Mouse (Mus musculus) CH12.LX (cell line): ENCODE results near the gene Atrnl1. TPM values are rescaled to one million over a fixed set of nuclear protein-coding genes. Genes with fewer than 3 reads are reported as not detected.

Experiments used
- DNase-seq: peaks from one replicate; pipeline ENCODE4 v3.0.0-alpha.2; 2013; ENCODE audit errors: extremely low read depth
- H3K27ac ChIP-seq: 2 replicates; pipeline ENCODE4 v1.5.1; 2012; ENCODE audit warnings: low read depth, mild to moderate bottlenecking, control low read depth, moderate library complexity; ENCODE audit not compliant: insufficient read depth
- H3K27me3 ChIP-seq: replicated peaks from 2 replicates; pipeline ENCODE3; 2012; ENCODE audit warnings: inconsistent platforms
- H3K36me3 ChIP-seq, 2 experiments: replicated peaks in 1 of 2; 2 replicates each; pipeline versions ENCODE3 to v1.6.1; 2012; ENCODE audit warnings: inconsistent platforms in 1 of 2, low read length in 1 of 2, mild to moderate bottlenecking in 1 of 2, mixed read lengths in 1 of 2, moderate library complexity in 1 of 2; ENCODE audit not compliant: control insufficient read depth in 1 of 2, insufficient read depth in 1 of 2
- H3K4me1 ChIP-seq, 2 experiments: 2 replicates each; pipeline ENCODE4 v1.6.1; 2012; ENCODE audit warnings: inconsistent platforms in 1 of 2, moderate library complexity in 1 of 2; ENCODE audit not compliant: insufficient read depth in 2 of 2, control insufficient read depth in 1 of 2
- H3K4me2 ChIP-seq: 2 replicates; pipeline ENCODE4 v1.6.1; 2012; ENCODE audit warnings: low read depth, mild to moderate bottlenecking, control low read depth; ENCODE audit not compliant: poor library complexity, insufficient read depth, severe bottlenecking
- H3K4me3 ChIP-seq, 3 experiments: fragments of 150-350 bp in 1 of 3; sonication (generic) in 1 of 3; replicated peaks in 1 of 3; 2 replicates each; pipeline versions ENCODE3 to v1.5.1; 2011 to 2012; ENCODE audit warnings: low read depth in 2 of 3, low read length in 2 of 3, mild to moderate bottlenecking in 2 of 3, moderate library complexity in 2 of 3, control low read depth in 1 of 3, improper control_type of control experiment in 1 of 3, inconsistent platforms in 1 of 3, mixed read lengths in 1 of 3; ENCODE audit not compliant: poor library complexity in 1 of 3
- H3K79me2 ChIP-seq: replicated peaks from 2 replicates; pipeline ENCODE4 v1.6.1; 2012; ENCODE audit warnings: mild to moderate bottlenecking, moderate library complexity; ENCODE audit not compliant: control insufficient read depth, poor library complexity, insufficient read depth, severe bottlenecking; ENCODE audit errors: extremely low read depth
- H3K9ac ChIP-seq: 2 replicates; pipeline ENCODE4 v1.6.1; 2012; ENCODE audit warnings: low read depth, mild to moderate bottlenecking, control low read depth, moderate library complexity; ENCODE audit not compliant: insufficient read depth
- H3K9me3 ChIP-seq: replicated peaks from 2 replicates; pipeline ENCODE3; 2012; ENCODE audit warnings: low read length, inconsistent platforms, mixed read lengths
- BHLHE40 ChIP-seq: IDR thresholded peaks from 2 replicates; pipeline ENCODE4 v1.6.1; 2011; ENCODE audit warnings: mild to moderate bottlenecking, low read depth, low read length, improper control_type of control experiment
- E2F4 ChIP-seq: IDR thresholded peaks from 2 replicates; pipeline ENCODE4 v1.6.1; 2011; ENCODE audit warnings: low read depth, low read length, improper control_type of control experiment; ENCODE audit not compliant: insufficient replicate concordance
- ELF1 ChIP-seq: IDR thresholded peaks from 2 replicates; pipeline ENCODE4 v1.6.1; 2014; ENCODE audit warnings: low read depth, mild to moderate bottlenecking, inconsistent platforms, low read length, improper control_type of control experiment
- EP300 ChIP-seq: IDR thresholded peaks from 2 replicates; pipeline ENCODE4 v1.6.1; 2011; ENCODE audit warnings: low read length, improper control_type of control experiment
- HCFC1 ChIP-seq: IDR thresholded peaks from 2 replicates; pipeline ENCODE4 v1.6.1; 2012; ENCODE audit warnings: low read depth, mild to moderate bottlenecking, inconsistent platforms, low read length, improper control_type of control experiment
- IRF4 ChIP-seq: IDR thresholded peaks from 2 replicates; pipeline ENCODE4 v1.6.1; 2014; ENCODE audit warnings: low read depth, mild to moderate bottlenecking, inconsistent platforms, low read length, improper control_type of control experiment
- JUN ChIP-seq: IDR thresholded peaks from 2 replicates; pipeline ENCODE4 v1.6.1; 2011; ENCODE audit warnings: low read depth, mild to moderate bottlenecking, low read length, improper control_type of control experiment, moderate library complexity; ENCODE audit not compliant: insufficient read depth
- KAT2A ChIP-seq: IDR thresholded peaks from 2 replicates; pipeline ENCODE4 v1.6.1; 2012; ENCODE audit warnings: low read length, improper control_type of control experiment, inconsistent platforms; ENCODE audit not compliant: insufficient replicate concordance
- MAFK ChIP-seq: IDR thresholded peaks from 2 replicates; pipeline ENCODE4 v1.6.1; 2011; ENCODE audit warnings: low read length, improper control_type of control experiment; ENCODE audit not compliant: insufficient replicate concordance
- MAX ChIP-seq: IDR thresholded peaks from 2 replicates; pipeline ENCODE4 v1.6.1; 2011; ENCODE audit warnings: low read length, improper control_type of control experiment
- MEF2A ChIP-seq: IDR thresholded peaks from 2 replicates; pipeline ENCODE4 v1.6.1; 2014; ENCODE audit warnings: low read depth, mild to moderate bottlenecking, inconsistent platforms, low read length, improper control_type of control experiment, borderline replicate concordance
- MYC ChIP-seq: IDR thresholded peaks from 2 replicates; pipeline ENCODE4 v1.6.1; 2011; ENCODE audit warnings: low read depth, mild to moderate bottlenecking, improper control_type of control experiment, low read length
- POLR2A ChIP-seq: IDR thresholded peaks from 2 replicates; pipeline ENCODE4 v1.6.1; 2011; ENCODE audit warnings: low read depth, mild to moderate bottlenecking, improper control_type of control experiment, low read length
- POLR2AphosphoS2 ChIP-seq: IDR thresholded peaks from 2 replicates; pipeline ENCODE4 v1.6.1; 2011; ENCODE audit warnings: low read depth, low read length, improper control_type of control experiment
- SIN3A ChIP-seq: IDR thresholded peaks from 2 replicates; pipeline ENCODE4 v1.6.1; 2012; ENCODE audit warnings: low read length, improper control_type of control experiment, inconsistent platforms
- SMC3 ChIP-seq: IDR thresholded peaks from 2 replicates; pipeline ENCODE4 v1.6.1; 2011; ENCODE audit warnings: low read depth, low read length, improper control_type of control experiment
- TBP ChIP-seq: conservative IDR thresholded peaks from 2 replicates; pipeline ENCODE4 v1.6.1; 2011; ENCODE audit warnings: low read depth, low read length, improper control_type of control experiment
- TCF12 ChIP-seq: IDR thresholded peaks from 2 replicates; pipeline ENCODE4 v1.6.1; 2014; ENCODE audit warnings: low read depth, mild to moderate bottlenecking, inconsistent platforms, low read length, improper control_type of control experiment
- USF1 ChIP-seq: IDR thresholded peaks from 2 replicates; pipeline ENCODE4 v1.6.1; 2014; ENCODE audit warnings: low read depth, mild to moderate bottlenecking, inconsistent platforms, low read length, improper control_type of control experiment
- ZKSCAN1 ChIP-seq: IDR thresholded peaks from 2 replicates; pipeline ENCODE4 v1.6.1; 2012; ENCODE audit warnings: low read depth, inconsistent platforms, low read length, improper control_type of control experiment, borderline replicate concordance
- ZMIZ1 ChIP-seq: IDR thresholded peaks from 2 replicates; pipeline ENCODE4 v1.6.1; 2012; ENCODE audit warnings: low read depth, mild to moderate bottlenecking, inconsistent platforms, low read length, improper control_type of control experiment
- dilution Hi-C: fragments of 300-500 bp; cut with MboI; formaldehyde crosslinking; loops from 2 replicates; pipeline ENCODE4 v1.14.3; 2020; ENCODE audit warnings: low sequenced_read_pairs; ENCODE audit not compliant: extremely low pct_unique_long_range_greater_than_20kb, extremely low pct_ligation_motif_present
- in situ Hi-C: fragments of 300-500 bp; cut with MboI; formaldehyde crosslinking; loops from 3 replicates; pipeline ENCODE4 v1.14.3; 2019; ENCODE audit warnings: low sequenced_read_pairs, low pct_ligation_motif_present, low pct_unique_long_range_greater_than_20kb, mixed read lengths
- polyA plus RNA-seq: library from polyadenylated mRNA; unstranded; fragments of >175 nt; gene quantifications from 2 replicates; pipeline ENCODE4 v1.2.1, GENCODE M21; 2012; ENCODE audit warnings: low read depth; ENCODE audit not compliant: insufficient read length
- total RNA-seq, 2 experiments: library from RNA; depleted of rRNA; stranded (reverse); fragments of 300-350 nt in 1 of 2; fragments of >200 nt in 1 of 2; gene quantifications; 2 replicates each; pipeline ENCODE4 v1.2.3; 2012 to 2014

Gene Atrnl1
- total and polyA plus RNA-seq, 3 experiments: 1.9 TPM

DNA sequence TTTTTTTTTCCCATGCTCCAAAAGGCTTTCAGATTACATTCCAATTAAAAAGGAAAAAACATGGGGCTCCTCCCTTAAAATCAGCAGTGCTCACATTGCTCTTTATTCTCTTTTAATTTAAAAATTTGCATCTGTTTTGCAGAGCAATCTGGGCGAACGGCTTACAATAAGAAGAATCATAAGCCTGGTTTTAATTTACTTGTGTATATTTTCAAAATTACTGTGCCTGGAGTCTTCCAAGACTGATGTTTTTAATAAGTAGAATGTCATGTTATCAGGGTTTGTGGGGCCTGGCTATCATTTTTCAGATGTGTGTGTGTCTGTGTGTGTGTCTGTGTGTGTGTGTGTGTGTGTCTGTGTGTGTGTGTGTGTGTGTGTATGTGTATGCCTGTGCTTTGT lies 9.9 kb upstream of the Atrnl1 start:
- no peaks in the 10 kb centered on the region for H3K79me2 ChIP-seq
- H3K4me2 ChIP-seq: no peak overlapping the region
- no peak overlapping the region for H3K27ac ChIP-seq
- peaks cover 5% of the 10 kb centered on the region for H3K9me3 ChIP-seq
- H3K9ac ChIP-seq: no peak overlapping the region
- no peak for TF ChIP-seq TBP
- no peak for TF ChIP-seq MEF2A
- no peak for TF ChIP-seq TCF12
- no peak for TF ChIP-seq IRF4
- no peak for TF ChIP-seq ZMIZ1
- TF ChIP-seq MYC: no peak
- no peak for TF ChIP-seq USF1
- no peak for TF ChIP-seq ZKSCAN1
- no peak for TF ChIP-seq JUN
- H3K36me3 ChIP-seq: no peaks in the 10 kb centered on the region
- H3K4me3 ChIP-seq: no peak overlapping the region
- dilution Hi-C loops (no loop called here), in situ Hi-C loops (loop anchor here (25.0 kb wide), 1 partner anchor 189 kb away; no protein-coding TSS in a partner anchor)
- H3K27me3 ChIP-seq: no peaks in the 10 kb centered on the region
- H3K4me1 ChIP-seq: peaks cover 0 to 3% of the 10 kb centered on the region in 2 experiments; a peak in 2 of 4 replicates
- DNase-seq: no peak

DNA sequence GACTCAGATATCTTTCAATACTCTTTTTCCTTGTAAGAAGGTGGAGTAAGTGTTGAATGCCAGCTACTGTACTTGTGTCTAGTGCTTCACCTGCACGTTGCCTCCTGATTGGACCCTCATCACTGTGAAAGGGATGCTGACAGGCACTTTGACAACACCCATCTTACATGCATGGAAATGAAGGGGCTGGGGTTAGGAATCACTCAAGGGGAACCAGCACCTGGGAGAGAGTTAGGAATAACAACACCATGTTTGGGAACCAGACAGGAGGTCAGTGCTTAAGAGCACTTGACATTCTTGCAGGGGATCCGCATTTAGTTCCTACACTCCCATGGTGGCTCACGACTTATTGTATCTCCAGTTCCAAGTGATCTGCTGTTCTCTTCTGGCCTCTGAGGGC lies 7.2 kb upstream of the Atrnl1 start:
- Histone ChIP-seq H3K4me2 (no peak overlapping the region), H3K27ac (no peak overlapping the region), H3K79me2 (no peaks in the 10 kb centered on the region), H3K4me3 (no peak overlapping the region), H3K9me3 (peaks cover 5% of the 10 kb centered on the region), H3K9ac (no peak overlapping the region), H3K36me3 (no peaks in the 10 kb centered on the region), H3K27me3 (peaks cover 3% of the 10 kb centered on the region), H3K4me1 (peaks cover 0 to 3% of the 10 kb centered on the region in 2 experiments; a peak in 2 of 4 replicates)
- in situ Hi-C loops (loop anchor here (25.0 kb wide), 1 partner anchor 191 kb away; no protein-coding TSS in a partner anchor), dilution Hi-C loops (no loop called here)
- TF ChIP-seq MAFK (no peak), JUN (no peak)
- DNase-seq: no peak

GRCm38 (mm10) chr19:57605941-57606340 lies 4.9 kb upstream of the Atrnl1 start:
- Histone ChIP-seq H3K9ac (no peak overlapping the region), H3K79me2 (no peaks in the 10 kb centered on the region), H3K4me3 (no peak overlapping the region), H3K4me2 (no peak overlapping the region), H3K36me3 (no peaks in the 10 kb centered on the region), H3K9me3 (peaks cover 5% of the 10 kb centered on the region), H3K4me1 (peaks cover 3 to 5% of the 10 kb centered on the region in 2 experiments; a peak in 3 of 4 replicates), H3K27me3 (peaks cover 8% of the 10 kb centered on the region), H3K27ac (no peak overlapping the region)
- DNase-seq: no peak
- dilution Hi-C loops: no loop called here
- in situ Hi-C loops: loop anchor here (25.0 kb wide), 1 partner anchor 194 kb away; no protein-coding TSS in a partner anchor
- no peak for TF ChIP-seq KAT2A
- no peak for TF ChIP-seq ELF1
- TF ChIP-seq MAX: no peak
- no peak for TF ChIP-seq TBP
- no peak for TF ChIP-seq IRF4
- TF ChIP-seq BHLHE40: no peak
- TF ChIP-seq TCF12: no peak
- TF ChIP-seq E2F4: no peak
- TF ChIP-seq ZMIZ1: no peak
- no peak for TF ChIP-seq MYC
- no peak for TF ChIP-seq SIN3A
- TF ChIP-seq SMC3: no peak
- TF ChIP-seq POLR2A: no peak
- TF ChIP-seq POLR2AphosphoS2: no peak
- no peak for TF ChIP-seq HCFC1
- no peak for TF ChIP-seq ZKSCAN1
- TF ChIP-seq MAFK: no peak
- no peak for TF ChIP-seq EP300
- TF ChIP-seq MEF2A: no peak
